Mouse (Mus musculus): ENCODE data around the gene Nr1i3.
A peak's percentile ranks its signal among the peaks of the same experiment; 100 is the strongest.

DNA sequence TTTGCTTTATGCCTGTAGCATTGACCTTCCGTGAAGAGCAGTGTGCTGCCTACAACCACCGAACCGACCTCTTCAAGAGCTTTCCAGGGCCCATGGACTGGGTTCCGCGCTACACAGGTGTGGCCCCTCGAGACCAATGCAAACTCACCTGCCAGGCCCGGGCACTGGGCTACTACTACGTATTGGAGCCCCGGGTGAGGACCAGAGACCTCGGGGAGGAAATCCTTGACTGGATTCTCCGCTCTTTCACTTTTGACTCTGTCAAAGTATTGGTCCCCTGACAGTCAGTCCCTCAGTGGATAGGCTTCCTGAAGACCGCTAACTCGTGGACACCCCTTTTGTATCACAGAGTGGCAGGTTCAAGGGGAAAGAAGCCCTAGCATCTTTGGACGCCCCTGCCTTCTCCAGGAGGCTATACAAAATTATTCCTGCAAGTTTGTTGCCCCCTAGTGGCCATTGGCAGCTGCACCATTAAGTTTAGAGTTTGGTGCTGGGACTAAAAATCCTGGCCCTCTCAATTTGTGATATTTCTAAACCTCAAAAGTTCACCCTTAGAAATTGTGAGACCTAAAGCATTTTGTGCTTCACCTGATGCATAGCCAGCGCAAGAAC, 43.3 kb downstream of the Nr1i3 start:
- TF ChIP-seq CTCF (IDR thresholded peaks at IDR 0.05; ENCODE audit: low read depth, low read length) (peak; percentile 58), POLR2A (IDR thresholded peaks at IDR 0.05; ENCODE audit: borderline replicate concordance, low read depth, low read length) (no peak)
